Mouse (Mus musculus): ENCODE measurements around the gene Pcolce2.
"Not testable (repeated sequence)": the region's sequence is repeated elsewhere in the genome, so short reads cannot be mapped to it uniquely, and the experiment has no call there.

The Pcolce2 gene

DNA sequence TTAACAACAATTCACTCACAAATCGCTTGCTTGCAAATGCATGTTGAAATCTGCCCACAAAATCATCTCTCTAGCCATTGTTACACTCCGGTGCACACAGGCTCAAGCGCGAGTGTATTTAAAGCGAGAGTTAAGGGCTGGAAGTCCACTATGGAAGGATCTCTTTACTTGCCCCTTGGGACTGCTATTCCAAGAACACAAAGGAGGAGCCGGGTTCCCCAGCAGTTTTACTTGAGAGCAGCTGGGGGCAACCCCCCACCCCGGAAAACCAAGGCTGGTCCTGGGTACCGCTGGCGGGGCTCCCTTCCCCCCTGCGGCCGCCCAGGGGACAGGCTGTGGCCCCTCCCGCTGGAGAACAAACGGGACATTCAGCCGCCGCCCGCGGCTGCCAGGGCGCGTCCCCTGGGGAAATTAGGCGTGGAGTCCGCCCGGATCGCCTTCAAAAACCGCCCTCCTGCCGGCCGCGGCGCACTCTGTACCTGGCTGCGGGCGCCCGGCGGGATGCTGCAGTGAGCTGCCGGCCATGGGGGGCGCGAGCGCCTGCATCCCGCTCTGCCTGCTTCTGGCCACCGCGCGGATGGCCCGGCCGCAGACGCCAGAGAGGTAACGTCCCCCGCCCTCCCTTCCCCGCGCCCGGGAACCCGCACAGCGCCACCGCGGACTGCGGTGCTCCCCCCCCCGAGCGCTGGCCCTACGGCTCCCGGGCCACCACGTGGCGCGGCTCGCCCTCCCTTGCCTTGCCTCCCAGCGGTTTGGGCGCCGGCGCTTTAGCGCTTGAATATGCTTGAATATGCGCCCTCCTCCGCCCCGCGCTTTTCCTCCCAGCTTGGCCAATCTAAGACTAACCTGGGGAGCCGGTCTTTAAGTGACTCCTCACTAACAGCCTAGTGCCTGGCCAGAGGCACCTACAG is at the start of gene Pcolce2:
Pcolce2 (plus strand) TSS at position 331 of the 911 bp plus-strand sequence.
- DNase-seq (ENCODE audit: low read depth, low spot score), result no peak

GRCm38 (mm10) chr9:95588070-95588469 is 49.3 kb upstream of the Pcolce2 start:
- DNase-seq (ENCODE audit: low read depth, low spot score), result no peak

DNA sequence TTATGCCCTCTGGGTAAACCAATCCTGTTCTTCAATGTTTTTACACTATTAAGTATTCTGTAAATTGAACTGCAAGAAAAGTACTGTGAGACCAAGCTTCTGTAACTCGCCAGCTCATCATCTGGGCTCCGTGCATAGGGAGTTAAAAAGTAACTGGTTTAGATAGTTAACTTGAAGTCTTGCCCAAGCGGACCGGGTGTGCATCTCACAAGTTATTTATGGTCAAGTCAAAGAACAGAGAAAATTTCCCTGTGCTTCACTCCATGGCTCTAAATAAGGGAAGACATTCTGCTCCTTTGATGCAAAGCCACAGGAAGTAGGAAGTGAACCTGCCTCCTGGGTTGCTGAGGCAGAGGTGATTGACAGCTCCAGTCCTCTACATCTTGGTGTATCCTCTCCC is 43.1 kb upstream of the Pcolce2 start:
- no peak for DNase-seq (ENCODE audit: low read depth, low spot score)

- no peak for DNase-seq (ENCODE audit: low read depth, low spot score)
Observed at GRCm38 (mm10) chr9:95597466-95598178, 39.8 kb upstream of the Pcolce2 start.

GRCm38 (mm10) chr9:95598179-95598721 is 39.2 kb upstream of the Pcolce2 start:
- no peak for DNase-seq (ENCODE audit: low read depth, low spot score)

GRCm38 (mm10) chr9:95599399-95599798 is 38.0 kb upstream of the Pcolce2 start:
- no peak for DNase-seq (ENCODE audit: low read depth, low spot score)

- no peak for DNase-seq (ENCODE audit: low read depth, low spot score)
Observed at GRCm38 (mm10) chr9:95602849-95603248, 34.6 kb upstream of the Pcolce2 start.

DNA sequence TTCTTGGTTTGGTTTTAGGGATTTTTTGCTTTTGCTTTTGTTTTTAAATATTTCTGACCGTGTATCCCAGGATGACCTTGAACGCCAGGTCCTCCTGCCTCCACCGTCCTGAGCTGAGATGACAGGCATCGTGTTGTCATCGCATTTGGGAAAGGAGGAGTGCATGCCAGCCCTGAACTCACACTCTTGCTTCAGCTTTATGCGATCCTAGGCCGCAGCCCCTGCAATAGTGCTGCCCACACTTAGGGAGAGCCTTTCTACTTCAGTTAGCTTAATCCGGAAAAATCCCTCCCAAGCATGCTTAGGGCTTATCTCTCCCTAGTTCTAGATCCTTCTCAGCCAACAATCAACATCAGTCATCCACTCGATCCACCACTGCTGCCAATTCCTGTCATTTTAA is 34.1 kb upstream of the Pcolce2 start:
- DNase-seq (ENCODE audit: low read depth, low spot score), result no peak

GRCm38 (mm10) chr9:95607196-95607595 is 30.2 kb upstream of the Pcolce2 start:
- DNase-seq (ENCODE audit: low read depth, low spot score), result no peak

GRCm38 (mm10) chr9:95612246-95612768 is 25.1 kb upstream of the Pcolce2 start:
- DNase-seq (ENCODE audit: low read depth, low spot score), result no peak

GRCm38 (mm10) chr9:95613426-95614127 is 23.8 kb upstream of the Pcolce2 start:
- DNase-seq (ENCODE audit: low read depth, low spot score), result no peak

GRCm38 (mm10) chr9:95614861-95615615 is 22.4 kb upstream of the Pcolce2 start:
- peak; percentile 58 for DNase-seq (ENCODE audit: low read depth, low spot score)

DNA sequence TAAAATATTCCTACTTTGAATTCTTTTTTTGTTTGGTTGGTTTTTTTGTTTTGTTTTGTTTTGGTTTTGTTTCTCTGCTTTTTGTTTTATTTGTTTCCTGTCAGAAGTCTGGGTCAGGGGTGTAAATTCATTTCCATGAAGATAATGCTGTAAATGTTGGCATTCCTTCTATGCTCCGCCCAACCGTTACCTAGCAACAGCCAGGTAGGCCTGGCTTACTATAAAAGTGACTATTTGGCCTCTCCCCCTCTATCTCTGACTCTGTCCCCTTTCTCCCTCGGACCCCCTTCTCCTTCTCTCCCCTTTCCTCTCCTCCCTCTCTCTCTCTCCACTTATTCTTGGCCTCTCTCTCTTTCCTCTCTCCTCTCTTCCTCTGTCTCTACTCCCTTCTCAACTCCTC is 21.4 kb upstream of the Pcolce2 start:
- DNase-seq (ENCODE audit: low read depth, low spot score), result no peak

DNA sequence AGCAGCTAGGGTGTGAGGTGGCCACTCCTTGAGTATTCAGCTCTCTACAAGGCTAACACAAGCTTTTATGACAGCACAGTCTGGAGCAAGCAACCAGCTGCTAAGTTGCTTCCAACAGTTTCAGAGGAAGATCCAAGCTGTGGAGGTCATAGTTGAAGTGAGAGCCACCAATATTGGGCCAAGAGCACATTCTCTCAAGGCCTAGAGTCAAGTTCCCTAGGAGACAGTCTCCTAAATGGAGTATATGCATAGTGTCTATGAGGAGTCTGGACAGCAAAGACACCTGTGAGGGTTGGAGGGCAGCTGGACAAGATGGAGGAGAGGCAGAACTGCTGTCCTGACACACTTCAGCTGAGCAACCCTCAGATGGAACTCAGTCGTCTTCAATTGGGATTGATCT is 18.8 kb upstream of the Pcolce2 start:
- no peak for DNase-seq (ENCODE audit: low read depth, low spot score)

DNA sequence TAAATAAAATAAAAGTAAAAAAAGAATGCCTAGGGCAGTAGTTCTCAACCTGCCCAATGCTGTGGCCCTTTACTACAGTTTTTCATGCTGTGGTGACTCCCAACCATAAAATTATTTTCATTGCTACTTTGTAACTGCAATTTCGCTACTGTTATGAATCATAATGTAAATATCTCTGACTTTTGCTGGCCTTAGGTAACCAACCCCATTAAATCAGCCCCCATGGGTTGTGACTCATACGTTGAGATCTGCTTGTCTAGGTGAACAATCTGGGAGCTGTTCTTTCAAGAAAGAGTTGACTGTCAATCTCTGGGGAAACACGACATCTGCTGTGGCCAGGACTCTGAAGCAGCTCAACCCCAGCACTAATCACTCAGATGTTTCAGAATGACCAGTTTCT is 13.3 kb upstream of the Pcolce2 start:
- DNase-seq (ENCODE audit: low read depth, low spot score), result no peak

DNA sequence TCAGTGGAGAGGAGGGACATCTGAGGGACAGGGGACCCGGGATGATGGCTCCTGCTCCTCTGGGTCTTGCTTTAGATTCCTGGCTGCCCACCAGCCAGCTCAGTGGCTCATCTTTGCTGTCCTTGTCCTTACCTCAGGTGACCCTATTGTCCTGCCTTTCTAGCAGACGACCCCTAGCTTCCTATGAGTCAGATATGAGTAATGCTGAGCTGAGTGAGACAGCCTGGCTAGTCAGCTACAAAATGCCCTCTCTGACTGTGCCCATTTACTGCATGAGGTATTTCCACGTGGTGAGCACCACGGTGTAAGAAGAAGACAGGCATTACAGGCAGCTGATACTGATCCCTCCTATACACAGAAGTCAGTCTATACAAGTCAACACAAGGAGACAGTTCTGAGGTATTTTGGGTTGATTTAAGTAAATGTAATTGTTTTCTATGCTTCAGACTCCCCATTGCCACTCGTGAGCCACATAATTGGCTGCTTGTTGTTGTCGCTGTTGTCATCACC is 8.9 kb upstream of the Pcolce2 start:
- no peak for DNase-seq (ENCODE audit: low read depth, low spot score)

DNA sequence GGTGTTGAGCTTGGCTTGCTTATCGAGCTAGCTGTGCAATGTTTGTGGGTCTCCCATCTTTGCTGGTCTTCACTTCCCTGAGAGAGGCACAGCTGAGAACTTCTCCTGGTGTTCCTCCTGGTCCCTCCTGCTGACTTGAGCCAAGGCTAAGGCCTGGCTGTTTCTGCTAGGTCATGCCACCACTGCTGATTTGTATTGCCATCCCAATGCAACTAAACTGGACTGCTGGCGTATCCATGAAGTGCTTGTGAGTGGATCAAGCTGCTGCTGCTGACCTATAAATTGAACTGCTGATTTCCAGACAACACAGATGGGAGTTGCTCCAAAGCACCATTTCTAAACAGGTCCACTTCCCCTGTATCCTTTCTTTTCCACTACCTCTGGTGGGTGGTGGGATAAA is 7.8 kb upstream of the Pcolce2 start:
- DNase-seq (ENCODE audit: low read depth, low spot score), result not testable (repeated sequence)

DNA sequence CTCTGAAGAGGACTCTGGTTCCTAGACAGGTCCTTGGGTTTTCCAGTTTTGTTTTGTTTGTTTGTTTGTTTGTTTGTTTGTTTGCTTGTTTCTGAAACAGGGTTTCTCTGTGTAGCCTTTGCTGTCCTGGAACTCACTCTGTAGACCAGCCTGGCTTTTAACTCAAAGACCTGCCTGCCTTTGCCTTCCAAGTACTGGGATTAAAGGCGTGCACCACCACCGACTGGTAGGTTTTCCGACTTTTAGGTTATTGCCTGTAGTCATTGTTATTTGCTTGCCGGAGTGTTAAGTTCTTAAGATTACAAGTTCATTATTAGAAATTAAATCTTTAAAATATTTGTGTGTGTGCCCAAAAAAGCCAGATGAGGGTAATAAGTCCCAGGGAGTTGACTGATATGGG is 1.0 kb upstream of the Pcolce2 start:
- DNase-seq (ENCODE audit: low read depth, low spot score), result no peak

DNA sequence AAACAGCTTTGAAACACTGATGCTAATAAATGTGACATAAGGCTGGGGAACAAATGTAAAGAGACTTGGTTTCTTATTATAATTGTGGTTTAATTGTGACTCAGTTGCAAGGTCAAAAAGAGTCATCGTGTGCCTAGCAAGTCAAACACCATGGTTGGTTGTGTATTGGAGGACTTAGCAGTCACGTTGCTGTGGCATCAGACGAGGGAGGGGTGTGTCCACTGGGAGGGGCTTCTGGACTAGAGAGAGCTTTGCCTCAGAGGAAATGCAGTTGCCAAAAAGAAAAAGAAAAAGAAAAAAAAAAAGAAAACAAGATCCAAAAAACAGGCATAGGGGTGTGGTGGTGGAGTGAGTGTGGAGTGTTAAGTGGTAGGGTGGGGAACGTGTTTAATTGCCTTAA is 2.5 kb downstream of the Pcolce2 start:
- DNase-seq (ENCODE audit: low read depth, low spot score), result peak; percentile 45

DNA sequence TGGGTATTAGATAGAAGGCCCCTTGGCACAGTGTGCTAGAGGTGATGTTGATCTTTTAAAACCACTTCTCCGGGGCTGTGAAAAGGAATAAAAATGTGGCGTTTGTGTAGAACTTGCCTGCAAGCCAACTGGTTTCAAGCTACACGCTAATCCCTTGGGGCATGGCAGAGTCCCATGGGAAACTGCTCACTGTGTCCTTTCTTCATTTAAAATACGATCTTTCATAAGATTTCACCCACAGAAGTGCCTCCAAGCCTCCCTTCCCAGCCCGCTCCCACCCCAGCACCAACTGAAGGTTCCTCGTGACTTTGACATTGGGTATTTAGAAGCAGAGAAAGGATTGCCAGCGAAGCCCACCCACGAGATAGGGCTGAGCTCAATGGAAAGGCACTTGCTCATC is 8.5 kb downstream of the Pcolce2 start:
- no peak for DNase-seq (ENCODE audit: low read depth, low spot score)

DNA sequence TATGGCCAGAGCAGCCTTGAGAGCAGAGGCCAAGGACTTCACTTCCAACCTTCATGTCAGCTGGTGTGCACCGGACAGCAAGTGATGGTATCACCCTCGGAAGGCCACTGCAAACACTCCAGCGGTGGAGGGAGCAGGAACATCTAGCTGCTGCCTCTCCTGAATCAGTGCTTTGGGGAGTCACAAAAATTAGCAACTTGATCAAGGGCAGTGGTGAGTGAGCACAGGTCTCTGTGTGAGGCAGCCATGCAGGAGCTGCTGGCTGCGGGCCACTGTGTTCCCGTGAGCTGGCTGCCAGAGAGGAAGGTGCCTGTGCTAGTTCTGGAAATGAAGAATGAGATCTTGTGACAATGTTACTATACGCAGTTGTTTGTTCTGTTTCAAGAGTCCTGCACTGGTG is 16.0 kb downstream of the Pcolce2 start:
- DNase-seq (ENCODE audit: low read depth, low spot score), result no peak
